Mouse (Mus musculus) c-Kit-negative CD71-positive TER-119-positive erythroid progenitor cells, embryonic 14.5 days (primary cell): Measurements from ENCODE around the gene Vim.
"Not testable (repeated sequence)": the region's sequence is repeated elsewhere in the genome, so short reads cannot be mapped to it uniquely, and the experiment has no call there.

Experiments used
- DNase-seq: peaks from one replicate; pipeline ENCODE4 v3.0.0-alpha.2; 2013; ENCODE audit warnings: low read depth, low spot score

Vim gene

GRCm38 (mm10) chr2:13570122-13570521, 3.6 kb upstream of the Vim start:
- no peak for DNase-seq

GRCm38 (mm10) chr2:13572101-13572553, 1.6 kb upstream of the Vim start:
- DNase-seq: no peak

GRCm38 (mm10) chr2:13572647-13573407, 900 bp upstream of the Vim start:
- no peak for DNase-seq

- no peak for DNase-seq
These were observed 506 bp downstream of the Vim start for GRCm38 (mm10) chr2:13574066-13574800.

GRCm38 (mm10) chr2:13574801-13575150, 1.0 kb downstream of the Vim start:
- no peak for DNase-seq

- no peak for DNase-seq
These were observed 1.6 kb downstream of the Vim start for GRCm38 (mm10) chr2:13575287-13575801.

- no peak for DNase-seq
These were observed 2.2 kb downstream of the Vim start for GRCm38 (mm10) chr2:13575926-13576325.

- no peak for DNase-seq
These were observed 3.7 kb downstream of the Vim start for GRCm38 (mm10) chr2:13577399-13577798.

GRCm38 (mm10) chr2:13578473-13579152, 4.9 kb downstream of the Vim start:
- DNase-seq: no peak

GRCm38 (mm10) chr2:13579315-13579714, 5.6 kb downstream of the Vim start:
- no peak for DNase-seq

- DNase-seq: no peak
These were observed 6.3 kb downstream of the Vim start for GRCm38 (mm10) chr2:13579991-13580390.

GRCm38 (mm10) chr2:13582184-13582583, 8.5 kb downstream of the Vim start:
- no peak for DNase-seq

- DNase-seq: not testable (repeated sequence)
These were observed 10.0 kb downstream of the Vim start for GRCm38 (mm10) chr2:13583746-13584145.

- no peak for DNase-seq
These were observed 19.6 kb downstream of the Vim start for GRCm38 (mm10) chr2:13593328-13593727.

- DNase-seq: no peak
These were observed 23.4 kb downstream of the Vim start for GRCm38 (mm10) chr2:13596965-13597656.

- no peak for DNase-seq
These were observed 24.4 kb downstream of the Vim start for GRCm38 (mm10) chr2:13598166-13598565.

GRCm38 (mm10) chr2:13603093-13603492, 29.4 kb downstream of the Vim start:
- DNase-seq: peak; percentile 11

GRCm38 (mm10) chr2:13603636-13604035, 29.9 kb downstream of the Vim start:
- DNase-seq: peak; percentile 27

GRCm38 (mm10) chr2:13630136-13630832, 56.6 kb downstream of the Vim start:
- no peak for DNase-seq
